Mouse (Mus musculus) heart, adult 11 months (tissue): ENCODE data around the gene Atp5d.
A peak's percentile ranks its signal among the peaks of the same experiment; 100 is the strongest.

Source experiments
- DNase-seq: peaks from one replicate; pipeline ENCODE4 v3.0.0; 2022

The Atp5d gene

GRCm38 (mm10) chr10:80138553-80139438 is at the start of gene Atp5d:
Atp5d (plus strand) TSS chr10:80138632.
- peak; percentile 98 for DNase-seq

DNA sequence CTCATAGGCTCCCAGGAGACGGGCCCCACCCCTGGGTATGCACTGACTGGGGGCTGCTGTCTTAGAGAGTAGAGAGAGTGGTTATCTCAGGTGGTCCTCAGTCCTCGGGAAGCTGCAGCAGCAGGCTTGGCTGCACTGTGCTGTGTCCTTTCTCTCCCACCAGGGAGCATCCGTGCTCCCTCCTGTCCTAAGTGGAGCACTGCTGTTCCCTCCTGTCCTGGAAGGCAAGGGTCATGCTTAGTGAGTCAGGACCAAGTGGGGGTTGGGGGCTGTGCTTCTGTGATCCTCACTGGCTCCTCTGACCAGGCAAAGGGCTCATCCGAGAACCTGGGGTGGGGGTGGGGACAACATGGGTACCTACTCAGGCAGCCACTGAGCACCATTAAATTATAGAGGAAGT is 49.3 kb upstream of the Atp5d start:
- DNase-seq = no peak

DNA sequence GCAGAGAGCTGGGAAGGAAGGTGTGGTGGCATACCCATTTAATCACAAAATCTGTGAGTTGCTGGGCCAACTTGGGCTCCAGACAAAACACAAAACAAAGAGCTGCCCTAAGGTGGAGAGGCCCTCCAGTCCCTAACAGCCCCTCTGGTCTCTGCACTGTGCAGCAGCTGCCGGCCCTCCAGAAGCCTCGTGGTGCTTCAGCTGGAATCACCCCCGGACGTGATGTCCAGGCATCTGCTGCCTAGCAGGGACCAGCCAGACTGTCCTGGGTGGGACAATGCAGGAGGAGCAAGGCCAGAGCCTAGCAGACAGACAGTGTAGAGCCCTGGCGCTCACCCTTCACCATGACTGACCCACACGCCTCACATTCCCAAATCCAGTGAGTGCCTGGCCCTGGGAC is 46.9 kb upstream of the Atp5d start:
- DNase-seq = no peak

DNA sequence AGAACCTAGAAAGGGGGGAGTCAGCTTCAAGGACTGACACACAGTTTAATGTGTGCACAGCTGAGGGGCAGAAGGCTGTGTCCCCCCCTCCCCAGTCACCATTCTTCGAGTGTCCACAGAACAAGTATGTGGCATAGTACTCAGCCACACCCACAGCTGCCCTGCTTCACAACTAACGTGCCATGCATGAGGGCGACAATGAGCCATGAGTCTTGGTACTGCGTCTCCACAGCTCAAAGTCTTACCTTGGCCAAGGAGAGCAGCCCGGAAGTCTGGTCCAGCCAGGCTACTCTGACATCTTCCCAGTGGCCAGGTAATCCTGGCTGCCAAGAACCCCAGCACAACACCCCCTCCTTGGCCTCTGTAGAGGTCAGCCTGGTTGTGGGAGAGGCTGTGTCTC is 45.7 kb upstream of the Atp5d start:
- DNase-seq = no peak

DNA sequence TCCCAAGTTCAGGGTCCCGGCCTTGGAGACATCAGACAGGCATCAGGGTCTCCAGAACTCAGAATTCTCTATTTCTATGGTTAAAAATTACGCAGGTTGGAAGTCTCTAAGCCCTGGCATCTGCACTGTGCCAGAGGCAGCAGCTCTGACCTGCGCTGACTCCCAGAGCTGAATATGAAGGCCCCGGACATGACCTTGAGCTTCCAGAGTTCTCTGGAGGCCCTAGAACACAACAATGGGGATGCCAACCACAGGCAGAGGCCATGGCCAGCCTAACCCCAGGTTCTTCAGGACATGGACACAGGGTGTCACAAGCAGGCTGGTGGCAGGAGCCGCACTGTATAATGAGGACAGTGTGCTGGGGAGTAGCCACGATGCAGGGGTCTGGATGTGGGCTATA is 44.3 kb upstream of the Atp5d start:
- DNase-seq = no peak

GRCm38 (mm10) chr10:80094684-80095083 is 43.7 kb upstream of the Atp5d start:
- DNase-seq = no peak

DNA sequence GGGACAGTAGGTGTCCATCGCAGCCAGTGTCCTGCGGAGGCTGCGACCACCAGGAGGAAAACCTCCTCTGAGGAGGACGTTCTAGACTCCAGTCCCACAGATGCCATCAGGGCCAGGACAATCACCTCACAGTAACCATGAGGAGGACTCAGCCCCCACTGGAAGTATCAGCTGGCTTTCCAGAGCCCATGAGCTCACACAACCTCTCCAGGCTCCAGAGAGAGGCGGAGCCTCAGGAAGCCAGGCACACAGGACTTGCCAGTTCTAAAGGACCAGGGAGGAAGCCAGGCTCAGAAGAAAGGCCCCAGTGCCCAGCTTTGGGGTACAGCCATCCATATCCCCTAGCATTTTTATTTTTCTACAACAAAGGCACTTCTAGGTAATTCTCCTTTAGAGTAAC is 42.9 kb upstream of the Atp5d start:
- peak; percentile 95 for DNase-seq

DNA sequence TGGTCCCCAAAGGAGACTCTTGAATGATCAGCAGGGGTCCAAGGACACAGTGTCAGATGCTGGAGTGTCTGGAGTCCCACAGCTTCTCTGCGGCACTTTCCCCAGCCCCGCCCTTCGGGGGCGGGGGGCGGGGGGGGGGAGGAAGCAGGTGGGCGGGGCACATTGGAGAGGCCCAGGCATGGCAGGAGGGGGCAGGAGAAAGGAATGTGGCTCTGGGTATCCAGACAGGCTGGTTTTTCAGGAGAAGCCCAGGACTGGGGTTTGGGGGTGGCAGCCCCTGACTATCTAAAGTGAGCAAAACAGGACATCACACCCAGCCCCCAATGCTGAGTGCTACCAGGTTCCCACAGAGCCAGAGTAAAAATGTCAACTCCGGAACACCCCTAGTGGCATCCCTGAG is 41.2 kb upstream of the Atp5d start:
- DNase-seq = no peak

DNA sequence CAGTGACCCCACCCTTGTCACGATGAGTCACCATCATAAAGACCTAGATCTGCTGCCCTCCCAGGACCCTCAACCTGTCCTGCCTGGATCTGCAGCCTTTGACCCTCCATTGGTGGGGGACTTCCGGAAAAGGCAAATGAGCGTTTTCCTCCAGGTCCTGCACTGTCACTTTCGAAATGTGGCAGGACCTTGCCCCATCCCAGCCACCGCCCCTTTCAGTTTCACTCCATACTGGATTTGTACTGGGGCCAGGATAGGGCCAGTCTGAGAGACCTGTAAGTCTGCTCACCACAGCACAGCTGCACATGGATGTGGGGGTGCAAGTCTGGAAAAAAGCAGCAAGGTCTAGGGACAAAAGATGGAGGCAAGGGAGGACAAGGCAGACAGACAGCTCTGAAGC is 39.8 kb upstream of the Atp5d start:
- peak; percentile 94 for DNase-seq

- peak; percentile 96 for DNase-seq
These were observed 37.5 kb upstream of the Atp5d start for GRCm38 (mm10) chr10:80100982-80101381.

DNA sequence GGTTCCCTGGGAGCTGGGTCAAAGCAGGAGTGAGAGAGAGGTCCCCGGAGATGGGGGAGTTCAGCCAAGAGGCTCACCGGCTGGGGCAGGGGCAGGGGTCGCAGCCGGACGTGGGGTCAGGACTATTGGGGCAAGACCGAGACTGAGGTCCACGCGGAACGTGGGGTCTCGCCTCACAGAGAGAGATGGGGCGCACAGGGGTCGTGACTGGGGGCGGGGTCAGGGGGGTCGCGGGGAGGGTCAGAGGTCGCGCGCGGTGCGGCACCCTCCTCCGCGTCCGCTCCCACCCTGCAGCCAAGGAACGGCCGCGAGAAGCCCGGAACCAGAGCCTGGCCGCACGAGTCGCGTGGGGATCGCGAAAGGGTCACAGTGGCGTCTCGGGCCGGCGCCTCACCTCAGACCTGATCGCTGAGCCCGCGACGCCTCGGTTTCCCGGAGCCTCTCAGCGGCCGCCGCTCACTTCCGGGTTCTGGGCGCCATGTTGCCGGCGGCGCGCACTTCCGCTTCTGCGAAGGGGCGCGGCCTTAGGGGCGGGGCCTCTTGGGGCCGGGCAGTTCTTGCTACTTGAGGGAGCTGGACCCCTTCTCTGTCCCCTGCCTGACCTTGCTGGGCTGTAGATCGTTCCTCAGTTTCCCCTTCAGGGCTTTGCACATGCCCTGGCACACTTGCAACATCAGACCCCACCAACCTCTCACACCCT is 36.1 kb upstream of the Atp5d start:
- DNase-seq = peak; percentile 99

DNA sequence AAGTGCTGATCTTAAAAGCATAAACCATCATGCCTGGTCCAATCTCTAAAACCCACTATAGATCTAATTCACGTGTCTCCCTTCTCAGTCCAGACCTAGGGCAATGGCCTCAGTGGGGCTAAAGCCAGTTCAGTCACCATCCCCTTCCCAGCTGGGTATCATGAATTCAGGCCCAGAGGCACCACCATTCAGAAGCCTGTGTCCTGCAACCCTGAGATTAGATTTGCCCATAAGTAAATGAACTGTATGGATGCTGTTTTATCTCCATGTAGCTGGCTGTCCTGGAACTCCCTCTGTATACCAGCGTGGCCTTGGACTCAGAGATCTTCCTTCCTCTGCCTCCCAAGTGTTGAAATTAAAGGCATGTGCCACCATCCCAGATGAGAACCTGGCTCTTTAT is 35.4 kb upstream of the Atp5d start:
- no peak for DNase-seq

DNA sequence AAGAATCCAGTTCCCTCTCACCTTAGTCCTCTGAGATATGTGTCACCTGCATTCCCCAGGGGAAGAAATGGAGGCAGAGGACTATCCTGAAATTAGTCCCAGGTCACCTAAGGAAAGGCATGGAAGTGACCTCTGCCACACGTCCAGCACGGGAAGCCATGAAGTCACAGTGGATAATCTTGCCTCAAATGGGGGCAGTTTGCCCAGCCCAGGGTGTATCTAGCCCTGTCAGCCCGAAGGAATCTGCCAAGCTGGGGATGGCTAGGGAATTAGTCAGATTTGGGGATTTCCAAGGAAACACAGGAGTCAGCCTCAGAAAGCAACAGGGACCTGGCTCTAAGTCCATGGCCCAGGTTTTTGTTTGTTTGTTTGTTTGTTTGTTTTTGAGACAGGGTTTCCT is 34.3 kb upstream of the Atp5d start:
- DNase-seq = no peak

- peak; percentile 95 for DNase-seq
These were observed 33.0 kb upstream of the Atp5d start, which contains the start of gene Sbno2 for GRCm38 (mm10) chr10:80105460-80105859. Sbno2 (minus strand) TSS chr10:80105571.

GRCm38 (mm10) chr10:80105926-80106325 is 32.5 kb upstream of the Atp5d start:
- no peak for DNase-seq

DNA sequence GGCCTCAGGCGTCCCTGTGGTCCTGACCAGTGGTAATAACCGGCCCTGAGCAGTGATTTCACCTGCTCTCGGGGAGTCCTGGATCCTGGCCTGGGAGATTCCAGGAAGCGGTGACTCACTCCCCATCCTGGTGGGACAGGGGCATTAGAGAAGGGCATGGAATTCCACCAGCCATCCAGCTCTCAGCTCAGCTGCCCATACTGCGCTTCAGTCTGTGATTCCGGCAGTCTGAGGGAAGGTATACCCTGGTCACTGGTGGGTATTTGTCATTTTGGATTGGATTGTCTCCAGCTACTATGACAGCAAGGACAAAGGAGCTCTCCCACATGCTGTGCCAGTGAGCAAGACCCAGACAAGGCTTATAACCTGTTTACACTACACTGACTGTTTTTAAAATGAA is 30.8 kb upstream of the Atp5d start:
- no peak for DNase-seq

DNA sequence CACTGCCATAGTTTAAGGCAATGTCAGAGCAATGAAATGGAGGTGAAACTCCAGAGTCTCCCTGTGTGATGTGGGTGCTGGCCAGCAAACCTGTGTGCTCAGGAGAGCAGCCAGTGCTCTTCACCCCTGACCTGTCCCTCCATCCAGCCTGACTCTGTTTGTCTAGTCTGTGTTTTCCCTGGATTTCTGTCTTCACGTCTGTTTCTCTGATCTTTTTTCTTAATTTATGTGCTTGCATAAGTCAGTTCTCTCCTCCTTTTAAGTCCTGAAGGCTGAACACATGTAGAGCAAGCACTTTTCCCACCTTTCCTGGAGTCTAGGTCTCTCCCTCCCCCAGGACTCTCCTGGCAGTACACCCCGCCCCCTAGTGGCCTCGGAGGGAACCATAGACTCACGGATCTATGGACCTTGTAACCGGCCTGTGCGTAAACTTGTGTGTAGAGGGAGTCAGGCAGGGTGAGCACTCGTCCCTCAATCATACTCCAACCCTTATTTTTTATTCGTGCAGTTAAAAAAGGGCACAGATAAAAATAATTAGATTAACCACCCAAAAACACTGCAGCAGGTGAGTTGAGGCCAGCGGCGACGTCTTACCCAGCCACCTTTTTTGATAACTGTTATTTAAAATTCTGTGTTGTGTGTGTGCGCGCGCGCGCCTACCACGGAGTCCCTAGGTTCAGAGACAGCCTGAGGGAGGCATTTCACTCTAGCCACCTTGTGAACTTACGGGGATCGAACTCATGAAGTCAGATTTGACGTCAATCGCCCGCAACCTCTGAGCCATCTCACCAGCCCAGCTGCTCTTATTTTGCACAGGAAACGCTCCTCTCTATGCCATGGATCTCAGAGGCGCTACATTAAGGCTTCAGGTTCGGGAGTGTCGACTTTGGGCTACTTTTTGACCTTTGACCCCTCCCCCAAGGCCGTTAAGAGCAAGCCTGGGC is 23.8 kb upstream of the Atp5d start:
- DNase-seq = peak; percentile 99

- peak; percentile 100 for DNase-seq
These were observed 23.0 kb upstream of the Atp5d start, which contains the start of gene Stk11 for GRCm38 (mm10) chr10:80115290-80115943. Stk11 (plus strand) TSS chr10:80115803.

GRCm38 (mm10) chr10:80115944-80116335 is 22.5 kb upstream of the Atp5d start:
- no peak for DNase-seq

GRCm38 (mm10) chr10:80116563-80116926 is 21.9 kb upstream of the Atp5d start:
- no peak for DNase-seq

DNA sequence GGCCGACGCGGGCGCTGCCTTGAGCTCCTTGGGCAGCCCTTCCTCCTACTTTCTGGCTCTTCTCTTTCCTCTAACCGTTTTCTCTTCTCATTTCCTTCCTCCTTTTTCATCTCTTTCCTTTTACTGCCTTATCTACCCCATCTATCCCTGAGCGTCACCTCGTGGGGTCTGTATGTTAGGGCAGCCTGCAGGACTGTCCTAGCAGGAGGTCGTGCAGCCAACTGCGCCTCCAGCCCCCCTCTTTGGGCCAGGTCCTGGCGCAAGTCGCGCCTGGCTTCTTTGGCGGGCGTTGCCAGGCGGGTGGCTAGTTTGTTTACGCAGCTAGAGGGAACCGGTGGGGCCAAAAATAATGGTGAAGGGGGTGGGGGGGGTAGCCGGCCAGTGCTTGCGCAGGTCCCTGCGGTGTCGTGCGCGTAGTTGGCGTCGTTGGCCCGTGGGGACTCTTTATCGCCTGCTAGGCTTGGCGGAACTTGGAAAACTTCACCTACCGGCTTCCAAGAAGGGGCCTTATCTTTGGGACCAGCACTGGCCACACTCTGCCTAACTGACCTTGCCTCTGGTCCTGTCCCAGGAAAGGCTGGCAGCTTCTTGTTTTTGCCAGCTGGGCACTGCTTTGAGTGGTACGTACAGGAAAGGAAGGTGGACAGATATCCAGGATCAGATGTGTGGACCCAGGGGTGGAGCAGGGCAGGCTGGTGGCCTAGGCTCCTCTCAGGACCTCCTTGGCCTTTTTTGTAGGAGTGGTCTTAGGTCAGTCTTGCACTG is 21.3 kb upstream of the Atp5d start:
- DNase-seq = peak; percentile 98

DNA sequence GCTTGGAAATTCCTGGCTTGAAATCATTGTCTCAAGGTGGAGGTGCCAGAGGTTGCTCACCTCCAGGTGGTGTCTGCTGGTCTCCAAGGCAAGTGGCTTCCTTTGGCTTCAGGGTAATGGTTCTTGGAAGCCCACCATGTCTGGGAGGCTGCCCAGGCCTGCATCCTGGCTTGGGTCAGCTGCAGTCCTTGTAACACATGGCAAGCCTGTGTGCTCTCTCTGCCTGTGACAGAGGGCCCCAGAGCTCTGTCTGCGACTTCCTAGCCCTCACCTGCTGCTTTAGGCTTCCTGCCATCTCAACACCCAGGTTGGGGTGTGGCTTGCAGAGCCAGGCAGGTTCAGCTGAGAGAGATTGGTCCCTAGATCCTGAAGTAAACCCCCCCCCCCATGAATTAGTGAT is 20.7 kb upstream of the Atp5d start:
- peak; percentile 96 for DNase-seq
